Mouse (Mus musculus): ENCODE results near the gene Hes2. TPM values are rescaled to one million over a fixed set of nuclear protein-coding genes. Genes with fewer than 3 reads are reported as not detected.

Gene Hes2
- polyA plus RNA-seq, 1 experiment from 2014 or later: 0.47 TPM

DNA sequence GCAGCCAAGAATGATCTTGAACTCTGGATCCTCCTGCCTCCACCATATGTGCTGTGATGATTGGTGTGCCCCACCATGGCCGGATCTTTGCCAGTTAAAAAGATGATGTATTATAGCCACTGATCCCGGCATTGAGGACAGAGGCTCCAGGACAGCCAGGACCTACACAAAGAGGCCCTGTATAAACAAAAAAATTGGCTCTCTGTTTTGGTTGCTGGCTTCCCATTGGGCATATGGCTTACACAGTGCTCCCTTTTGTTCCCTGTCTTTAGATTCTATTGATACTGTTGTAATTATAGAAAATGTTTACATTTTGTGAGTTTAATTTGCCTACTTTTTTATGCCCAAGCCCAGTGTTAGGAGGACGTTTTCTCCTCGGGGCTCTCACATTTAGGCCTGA lies 33.9 kb downstream of the Hes2 start:
- no peaks in the 10 kb centered on the region for H3K27me3 ChIP-seq
- H3K4me2 ChIP-seq (replicated peaks): no peak overlapping the region
- no peak overlapping the region for H3K27ac ChIP-seq (replicated peaks)
- no peak overlapping the region for H3K9ac ChIP-seq (replicated peaks)
- no peak for ATAC-seq (ENCODE audit: low FRiP score, low read depth)
- 55% methylated on average over 4 of the region's 4 CpGs for WGBS
- no peak overlapping the region for H3K4me3 ChIP-seq
- H3K36me3 ChIP-seq: no peaks in the 10 kb centered on the region
- H3K4me1 ChIP-seq: peaks cover 25% of the 10 kb centered on the region
- H3K9me3 ChIP-seq: no peaks in the 10 kb centered on the region

DNA sequence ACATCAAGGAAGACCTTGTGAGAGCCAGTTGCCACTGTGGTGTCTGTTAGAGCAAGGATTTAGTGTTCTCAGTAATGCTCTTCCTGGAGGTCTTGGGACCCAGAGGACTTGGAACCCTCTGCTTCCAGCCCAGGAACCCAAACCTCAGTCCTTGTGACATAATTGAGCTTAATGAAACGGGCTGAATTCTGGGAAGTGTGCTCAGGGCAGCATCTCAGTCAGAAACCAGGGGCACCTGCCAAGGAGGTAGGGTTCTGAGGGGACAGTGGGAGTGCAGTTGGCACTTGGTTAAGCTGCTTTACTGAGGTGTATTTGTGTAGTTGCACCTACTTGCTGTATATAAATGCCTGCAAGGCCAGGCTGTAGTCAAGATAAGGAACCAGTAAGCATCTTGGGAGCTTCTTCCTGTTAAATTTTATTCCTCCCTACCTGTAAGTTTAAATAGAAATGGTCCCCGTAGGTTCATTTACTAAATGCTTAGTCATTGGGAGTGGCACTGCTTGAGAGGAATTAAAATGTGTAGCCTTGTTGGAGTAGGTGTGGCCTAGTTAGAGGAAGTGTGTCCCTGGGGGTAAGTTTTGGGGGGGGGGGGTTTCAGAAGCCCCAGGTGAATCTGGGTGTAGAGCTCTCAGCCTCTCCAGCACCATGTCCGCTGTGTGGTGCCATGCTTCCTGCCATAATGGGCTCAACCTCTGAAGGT lies 36.0 kb downstream of the Hes2 start:
- no peak for ATAC-seq (ENCODE audit: low FRiP score, low read depth)
- Histone ChIP-seq H3K9ac (replicated peaks) (no peak overlapping the region), H3K4me1 (peaks cover 25% of the 10 kb centered on the region), H3K4me3 (no peak overlapping the region), H3K36me3 (no peaks in the 10 kb centered on the region), H3K27ac (replicated peaks) (no peak overlapping the region), H3K27me3 (no peaks in the 10 kb centered on the region), H3K9me3 (no peaks in the 10 kb centered on the region), H3K4me2 (replicated peaks) (no peak overlapping the region)
- 92% methylated on average over 3 of the region's 3 CpGs for WGBS

DNA sequence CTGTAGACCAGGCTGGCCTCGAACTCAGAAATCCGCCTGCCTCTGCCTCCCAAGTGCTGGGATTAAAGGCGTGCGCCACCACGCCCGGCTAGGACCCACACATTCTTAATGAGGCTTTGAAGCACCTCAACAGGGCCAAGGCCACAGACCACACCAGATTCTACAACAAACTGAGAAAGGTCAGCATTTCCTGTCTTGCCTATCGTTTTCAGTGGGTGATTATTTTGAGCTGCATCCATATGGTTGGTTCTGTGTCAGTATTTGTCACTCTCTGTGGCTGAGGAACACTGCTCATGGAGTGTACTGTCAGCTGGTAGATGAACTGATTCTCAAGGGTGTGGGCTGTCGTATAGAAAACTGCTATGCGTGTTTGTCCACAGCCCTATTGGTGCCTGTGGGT lies 37.6 kb downstream of the Hes2 start:
- H3K27ac ChIP-seq (replicated peaks): no peak overlapping the region
- ATAC-seq (ENCODE audit: low FRiP score, low read depth): no peak
- H3K27me3 ChIP-seq: no peaks in the 10 kb centered on the region
- WGBS: 89% methylated on average over 8 of the region's 9 CpGs
- no peak overlapping the region for H3K9ac ChIP-seq (replicated peaks)
- H3K9me3 ChIP-seq: no peaks in the 10 kb centered on the region
- H3K4me3 ChIP-seq: no peak overlapping the region
- no peaks in the 10 kb centered on the region for H3K36me3 ChIP-seq
- no peak overlapping the region for H3K4me2 ChIP-seq (replicated peaks)
- H3K4me1 ChIP-seq: peaks cover 9% of the 10 kb centered on the region

DNA sequence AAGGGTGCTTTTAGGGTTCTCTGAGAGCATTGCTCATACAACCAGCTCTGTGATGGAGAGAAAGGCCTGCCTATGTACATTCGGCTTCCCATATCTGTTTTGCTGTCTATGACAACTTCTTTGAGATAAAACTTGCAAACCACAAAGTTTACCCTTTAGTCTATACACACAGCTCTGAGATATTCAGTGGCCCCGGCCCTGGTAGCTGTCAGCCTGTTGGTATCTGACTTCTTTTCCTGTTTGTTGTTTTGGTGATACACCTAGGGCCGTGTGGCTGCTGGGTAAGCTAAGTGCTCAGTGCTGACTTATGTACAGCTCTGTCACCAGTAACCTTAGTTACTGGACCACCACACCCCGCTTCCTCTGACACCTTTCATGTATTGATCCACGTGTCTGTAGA lies 38.9 kb downstream of the Hes2 start:
- peaks cover 7% of the 10 kb centered on the region for H3K4me1 ChIP-seq
- ATAC-seq (ENCODE audit: low FRiP score, low read depth): no peak
- H3K27me3 ChIP-seq: no peaks in the 10 kb centered on the region
- no peaks in the 10 kb centered on the region for H3K36me3 ChIP-seq
- H3K4me3 ChIP-seq: no peak overlapping the region
- H3K27ac ChIP-seq (replicated peaks): no peak overlapping the region
- WGBS: 84% methylated on average over 5 of the region's 5 CpGs
- no peak overlapping the region for H3K9ac ChIP-seq (replicated peaks)
- no peaks in the 10 kb centered on the region for H3K9me3 ChIP-seq
- H3K4me2 ChIP-seq (replicated peaks): no peak overlapping the region

DNA sequence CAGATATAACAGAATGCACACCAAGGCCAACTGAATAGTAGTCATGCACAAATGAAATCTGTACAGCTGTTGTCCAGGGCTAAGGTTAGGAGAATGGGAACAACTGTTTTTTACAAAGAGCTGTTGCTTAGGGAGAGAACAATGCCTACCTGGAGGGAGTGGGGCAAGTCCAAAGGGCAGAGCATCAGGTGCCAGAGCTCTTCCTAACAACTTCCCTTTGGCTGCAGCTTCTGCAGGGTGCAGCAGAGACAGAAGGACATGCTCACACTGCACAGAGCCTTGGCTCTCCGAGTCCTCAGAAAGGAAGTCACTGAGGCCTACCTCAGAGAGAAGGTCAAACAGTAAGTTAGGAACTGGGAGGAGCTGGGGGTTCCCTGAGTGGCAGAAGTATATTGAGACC lies 41.0 kb downstream of the Hes2 start:
- 96% methylated on average over 1 of the region's 1 CpGs for WGBS
- H3K4me2 ChIP-seq (replicated peaks): no peak overlapping the region
- no peaks in the 10 kb centered on the region for H3K27me3 ChIP-seq
- no peak for ATAC-seq (ENCODE audit: low FRiP score, low read depth)
- H3K9me3 ChIP-seq: no peaks in the 10 kb centered on the region
- no peaks in the 10 kb centered on the region for H3K36me3 ChIP-seq
- no peak overlapping the region for H3K4me3 ChIP-seq
- H3K4me1 ChIP-seq: peaks cover 8% of the 10 kb centered on the region
- no peak overlapping the region for H3K27ac ChIP-seq (replicated peaks)
- H3K9ac ChIP-seq (replicated peaks): no peak overlapping the region

DNA sequence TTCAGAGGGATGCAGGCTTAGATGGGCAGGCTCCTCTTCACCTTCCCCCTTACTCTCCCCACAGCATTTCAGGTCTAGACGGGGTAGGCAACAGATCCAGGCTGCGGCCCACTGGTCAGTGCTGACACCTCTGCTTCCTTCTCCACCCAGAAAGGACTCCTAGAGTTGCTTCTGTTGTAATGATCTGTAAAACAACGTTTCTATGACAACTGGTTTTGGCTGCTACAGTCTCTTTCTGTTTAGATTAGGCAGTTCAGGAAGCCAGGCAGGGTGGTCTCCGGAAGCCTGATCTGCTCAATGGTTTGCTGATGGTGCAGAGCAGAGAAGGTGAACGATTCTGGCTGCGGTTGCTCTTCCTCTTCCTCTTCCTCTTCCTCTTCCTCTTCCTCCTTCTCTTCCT lies 42.8 kb downstream of the Hes2 start:
- no peaks in the 10 kb centered on the region for H3K27me3 ChIP-seq
- H3K9me3 ChIP-seq: no peaks in the 10 kb centered on the region
- H3K27ac ChIP-seq (replicated peaks): no peak overlapping the region
- ATAC-seq (ENCODE audit: low FRiP score, low read depth): no peak
- no peaks in the 10 kb centered on the region for H3K36me3 ChIP-seq
- peaks cover 8% of the 10 kb centered on the region for H3K4me1 ChIP-seq
- no peak overlapping the region for H3K9ac ChIP-seq (replicated peaks)
- H3K4me2 ChIP-seq (replicated peaks): no peak overlapping the region
- WGBS: 80% methylated on average over 6 of the region's 6 CpGs
- H3K4me3 ChIP-seq: no peak overlapping the region

DNA sequence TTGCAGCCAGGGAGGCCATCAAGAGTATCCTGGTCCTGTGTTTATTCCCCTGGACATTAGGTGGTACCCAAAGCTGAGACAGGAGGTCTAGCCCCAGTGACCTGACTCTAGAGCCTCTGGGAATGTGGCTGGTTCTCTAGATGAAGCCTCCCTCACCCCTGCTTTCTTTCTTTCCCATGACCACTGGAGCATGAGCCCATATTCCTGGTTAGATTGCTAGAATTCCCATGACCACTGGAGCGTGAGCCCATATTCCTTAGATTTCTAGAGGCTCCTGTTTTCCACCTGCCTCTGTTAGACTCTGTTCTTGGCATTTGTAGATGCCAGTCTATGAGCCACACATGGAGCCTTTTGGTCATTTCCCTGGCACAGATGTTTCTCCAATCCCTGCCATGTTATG lies 43.8 kb downstream of the Hes2 start:
- Histone ChIP-seq H3K4me1 (peaks cover 8% of the 10 kb centered on the region), H3K4me3 (no peak overlapping the region), H3K27ac (replicated peaks) (no peak overlapping the region), H3K36me3 (no peaks in the 10 kb centered on the region), H3K27me3 (no peaks in the 10 kb centered on the region), H3K9me3 (no peaks in the 10 kb centered on the region), H3K4me2 (replicated peaks) (no peak overlapping the region), H3K9ac (replicated peaks) (no peak overlapping the region)
- no peak for ATAC-seq (ENCODE audit: low FRiP score, low read depth)
- 92% methylated on average over 1 of the region's 1 CpGs for WGBS

DNA sequence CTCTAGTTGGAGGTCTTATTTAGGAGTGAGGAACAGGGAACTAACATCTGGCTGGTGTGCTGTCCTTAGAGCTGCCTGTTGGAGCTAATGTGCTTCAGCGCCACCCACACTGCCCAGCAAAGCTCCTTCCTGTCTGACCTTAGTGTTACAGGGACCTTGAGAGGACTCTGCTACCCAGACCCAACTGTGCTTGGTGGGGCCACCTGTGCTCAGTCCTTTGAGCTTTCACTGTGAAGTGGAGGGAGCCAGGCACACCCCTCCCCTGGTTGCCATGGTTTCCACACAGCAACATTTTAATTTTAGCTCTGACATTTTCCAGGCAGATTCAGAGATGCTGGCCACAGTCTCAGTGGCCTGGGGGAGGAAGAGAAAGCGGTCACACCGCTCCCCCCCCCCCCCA lies 44.2 kb downstream of the Hes2 start:
- Histone ChIP-seq H3K27me3 (no peaks in the 10 kb centered on the region), H3K4me2 (replicated peaks) (no peak overlapping the region), H3K27ac (replicated peaks) (no peak overlapping the region), H3K9me3 (no peaks in the 10 kb centered on the region), H3K4me3 (no peak overlapping the region), H3K4me1 (peaks cover 8% of the 10 kb centered on the region), H3K9ac (replicated peaks) (no peak overlapping the region), H3K36me3 (no peaks in the 10 kb centered on the region)
- no peak for ATAC-seq (ENCODE audit: low FRiP score, low read depth)
- WGBS: 79% methylated on average over 3 of the region's 3 CpGs

DNA sequence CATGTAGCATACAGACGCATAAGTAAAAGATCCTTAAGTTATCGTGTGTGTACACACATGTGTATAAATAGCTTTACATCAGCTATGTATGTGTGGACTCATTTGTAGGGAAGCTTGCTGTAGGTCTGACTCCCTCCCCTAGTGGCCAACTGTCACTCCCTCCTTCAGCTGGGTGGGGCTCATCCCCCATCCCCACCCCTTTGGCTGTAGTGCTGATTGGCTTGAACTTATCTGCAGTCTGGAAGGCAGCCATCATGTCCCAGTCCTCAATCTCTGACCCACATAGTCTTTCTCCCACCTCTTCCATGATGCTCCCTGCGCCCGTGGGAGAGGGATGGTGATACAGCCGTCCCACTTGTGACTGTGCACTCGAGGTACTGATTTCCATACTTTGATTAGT lies 46.0 kb downstream of the Hes2 start:
- Histone ChIP-seq H3K27ac (replicated peaks) (no peak overlapping the region), H3K9ac (replicated peaks) (no peak overlapping the region), H3K27me3 (no peaks in the 10 kb centered on the region), H3K9me3 (no peaks in the 10 kb centered on the region), H3K4me3 (no peak overlapping the region), H3K4me2 (replicated peaks) (no peak overlapping the region), H3K4me1 (peaks cover 8% of the 10 kb centered on the region), H3K36me3 (no peaks in the 10 kb centered on the region)
- 89% methylated on average over 6 of the region's 6 CpGs for WGBS
- ATAC-seq (ENCODE audit: low FRiP score, low read depth): no peak

DNA sequence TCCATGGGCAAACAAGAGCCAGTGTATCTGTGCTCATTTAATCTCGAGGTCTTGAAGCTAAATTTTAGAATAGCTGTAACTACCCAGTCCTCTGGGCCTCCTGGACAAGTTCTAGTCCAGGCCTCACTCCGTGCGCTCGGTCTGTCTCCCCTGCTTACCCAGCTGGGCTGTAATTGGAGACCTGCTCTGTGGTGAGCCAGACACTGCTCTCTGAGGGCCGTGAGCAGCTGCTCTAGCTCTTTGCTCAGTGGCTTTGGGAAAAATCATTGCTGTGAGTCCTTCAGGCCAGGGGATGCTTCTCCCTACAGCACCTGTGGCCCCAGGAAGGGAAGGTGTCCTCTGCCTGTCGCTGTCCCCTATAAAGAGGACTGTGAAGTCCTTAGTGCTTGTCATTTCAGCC lies 47.5 kb downstream of the Hes2 start:
- H3K27ac ChIP-seq (replicated peaks): no peak overlapping the region
- no peak overlapping the region for H3K4me3 ChIP-seq
- 68% methylated on average over 6 of the region's 6 CpGs for WGBS
- H3K4me1 ChIP-seq: peaks cover 8% of the 10 kb centered on the region
- no peak for ATAC-seq (ENCODE audit: low FRiP score, low read depth)
- no peaks in the 10 kb centered on the region for H3K9me3 ChIP-seq
- no peak overlapping the region for H3K4me2 ChIP-seq (replicated peaks)
- H3K9ac ChIP-seq (replicated peaks): no peak overlapping the region
- peaks cover 4% of the 10 kb centered on the region; the same call in 1 of the 2 replicates for H3K36me3 ChIP-seq
- no peaks in the 10 kb centered on the region for H3K27me3 ChIP-seq

DNA sequence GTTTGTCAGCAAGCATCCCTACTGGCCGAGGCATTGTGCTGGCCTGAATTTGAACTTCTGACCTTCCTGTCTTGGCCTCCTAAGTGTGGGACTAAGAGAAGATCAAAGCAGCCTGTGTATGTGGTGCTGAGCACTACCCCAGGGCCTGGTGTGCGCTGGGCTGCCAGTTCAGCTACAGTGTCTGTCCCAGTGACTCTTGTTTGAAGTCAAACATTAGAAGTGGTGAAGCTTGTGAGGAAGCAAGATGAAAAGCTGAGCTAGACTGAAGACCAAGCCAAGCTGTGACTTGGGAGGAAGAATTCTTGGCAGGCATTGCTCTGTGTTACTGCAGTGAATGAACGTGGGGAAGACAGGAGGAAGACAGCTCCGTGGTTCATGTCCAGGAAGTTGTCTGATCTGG lies 51.0 kb downstream of the Hes2 start:
- Histone ChIP-seq H3K4me2 (replicated peaks) (no peak overlapping the region), H3K4me3 (no peak overlapping the region), H3K4me1 (peaks cover 5% of the 10 kb centered on the region), H3K36me3 (peaks cover 4% of the 10 kb centered on the region; the same call in 1 of the 2 replicates), H3K27me3 (peaks cover 27% of the 10 kb centered on the region), H3K27ac (replicated peaks) (no peak overlapping the region), H3K9ac (replicated peaks) (no peak overlapping the region), H3K9me3 (no peaks in the 10 kb centered on the region)
- ATAC-seq (ENCODE audit: low FRiP score, low read depth): no peak
- 78% methylated on average over 4 of the region's 4 CpGs for WGBS

All from midbrain, embryonic 12.5 days (tissue).